Mouse (Mus musculus): ENCODE results near the gene Stfa2l1. TPM values are rescaled to one million over a fixed set of nuclear protein-coding genes. Genes with fewer than 3 reads are reported as not detected.

Stfa2l1 gene
- not detected for polyA plus RNA-seq (2014; fragmentation: Illumina TruSeq; extraction: RNeasy Lipid Tissue Mini Kit (QIAGEN cat#74804); ENCODE audit: low read depth, low replicate concordance)

DNA sequence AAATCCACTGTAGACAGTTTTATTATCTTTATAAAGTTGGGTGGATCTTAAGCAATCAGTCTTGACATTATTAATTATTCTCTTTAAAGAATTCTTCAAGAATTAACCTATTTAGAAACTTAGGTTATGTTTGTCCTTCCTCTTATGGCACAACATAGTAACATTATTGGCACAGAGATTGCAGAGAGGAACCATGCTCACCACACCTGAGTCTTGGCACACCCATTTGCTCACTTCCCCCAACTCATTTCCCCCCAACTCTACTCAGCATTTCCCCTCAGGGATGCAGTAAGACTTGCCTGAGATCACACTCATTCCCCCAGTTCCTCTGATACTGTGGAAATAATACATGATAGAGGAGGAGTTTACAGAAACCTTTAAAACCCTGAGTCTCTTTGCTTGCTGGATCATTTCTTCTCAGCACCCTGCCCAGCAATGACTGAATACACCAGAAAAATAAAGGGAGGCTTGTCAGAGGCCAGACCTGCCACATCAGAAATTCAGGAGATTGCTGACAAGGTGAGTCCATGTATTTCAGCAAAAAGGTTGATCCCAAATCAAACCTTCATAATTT, at the start of gene Stfa2l1:
Gene Stfa2l1, plus strand, starts transcription at position 410 of the 574 bp plus-strand sequence.

DNA sequence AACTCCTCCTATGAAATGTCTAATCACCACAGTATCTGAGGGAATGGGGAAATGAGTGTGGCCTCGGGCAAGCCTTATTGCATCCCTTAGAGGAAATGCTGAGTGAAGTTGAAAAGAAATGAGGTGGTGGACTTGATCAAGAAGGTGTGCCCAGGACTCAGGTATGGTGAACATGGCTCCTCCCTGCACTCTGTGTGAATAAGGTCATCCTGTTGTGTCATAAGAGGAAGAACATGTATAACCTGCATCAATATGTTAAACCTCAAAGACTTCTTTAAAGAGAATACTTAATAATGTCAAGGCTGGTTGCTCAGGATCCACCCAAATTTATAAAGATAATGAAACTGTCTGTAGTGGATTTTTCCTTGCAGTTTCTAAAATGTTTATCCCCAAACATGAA, 25.5 kb upstream of the Stfa2l1 start, which contains the start of gene Csta1:
Gene Csta1, minus strand, starts transcription at position 101 of the 400 bp plus-strand sequence.

DNA sequence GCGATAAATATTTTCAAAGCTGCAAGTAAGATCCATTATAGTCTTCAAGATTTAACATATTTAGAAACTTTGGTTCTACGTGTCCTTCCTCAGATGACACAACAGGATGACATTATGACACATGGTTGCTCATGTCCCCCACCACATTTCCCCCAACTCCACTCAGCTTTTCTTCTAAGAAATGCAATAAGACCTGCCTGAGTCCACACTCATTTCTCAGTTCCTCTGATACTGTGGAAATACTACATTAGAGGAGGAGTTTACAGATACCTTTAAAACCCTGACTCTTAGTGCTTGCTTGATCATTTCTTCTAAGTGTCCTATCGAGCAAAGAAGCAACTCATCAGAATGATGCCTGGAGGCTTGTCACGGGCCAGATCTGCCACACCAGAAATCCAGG, 27.3 kb downstream of the Stfa2l1 start, which contains the start of gene Gm5483:
Gene Gm5483, plus strand, starts transcription at position 301 of the 400 bp plus-strand sequence.

DNA sequence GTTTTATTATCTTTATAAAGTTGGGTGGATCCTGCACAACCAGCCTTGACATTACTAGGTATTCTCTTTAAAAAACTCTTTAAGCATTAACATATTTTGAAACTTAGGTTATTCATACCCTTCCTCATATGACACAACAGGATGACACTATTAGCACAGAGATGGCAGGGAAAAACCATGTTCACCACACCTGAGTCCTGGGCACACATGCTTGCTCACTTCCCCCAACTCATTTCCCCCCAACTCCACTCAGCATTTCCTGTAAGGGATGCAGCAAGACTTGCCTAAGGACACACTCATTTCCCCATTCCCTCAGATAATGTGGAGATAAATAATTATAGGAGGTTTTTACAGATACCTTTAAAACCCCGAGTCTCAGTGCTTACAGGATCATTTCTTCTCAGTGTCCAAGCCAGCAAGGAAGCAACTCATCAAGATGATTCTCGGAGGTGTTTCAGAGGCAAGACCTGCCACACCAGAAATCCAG, 53.4 kb downstream of the Stfa2l1 start, which contains the start of gene Gm5416:
Gene Gm5416, plus strand, starts transcription at position 437 of the 487 bp plus-strand sequence.

Other genes with a start within 250 kb of the Stfa2l1 start
- 60.9 TPM for gene Parp9, start 218.3 kb upstream of the Stfa2l1 start, polyA plus RNA-seq (2014; fragmentation: Illumina TruSeq; extraction: RNeasy Lipid Tissue Mini Kit (QIAGEN cat#74804); ENCODE audit: low read depth, low replicate concordance)
- 40.4 TPM for gene Dtx3l, start 217.7 kb upstream of the Stfa2l1 start, polyA plus RNA-seq (2014; fragmentation: Illumina TruSeq; extraction: RNeasy Lipid Tissue Mini Kit (QIAGEN cat#74804); ENCODE audit: low read depth, low replicate concordance)
- gene Kpna1, start 178.1 kb upstream of the Stfa2l1 start, polyA plus RNA-seq (2014; fragmentation: Illumina TruSeq; extraction: RNeasy Lipid Tissue Mini Kit (QIAGEN cat#74804); ENCODE audit: low read depth, low replicate concordance) = 49.0 TPM
- gene Wdr5b, start 115.6 kb upstream of the Stfa2l1 start, polyA plus RNA-seq (2014; fragmentation: Illumina TruSeq; extraction: RNeasy Lipid Tissue Mini Kit (QIAGEN cat#74804); ENCODE audit: low read depth, low replicate concordance) = 3.4 TPM
- gene Fam162a, start 85.2 kb upstream of the Stfa2l1 start, polyA plus RNA-seq (2014; fragmentation: Illumina TruSeq; extraction: RNeasy Lipid Tissue Mini Kit (QIAGEN cat#74804); ENCODE audit: low read depth, low replicate concordance) = 96.6 TPM
- 185 TPM for gene Ccdc58, start 85.1 kb upstream of the Stfa2l1 start, polyA plus RNA-seq (2014; fragmentation: Illumina TruSeq; extraction: RNeasy Lipid Tissue Mini Kit (QIAGEN cat#74804); ENCODE audit: low read depth, low replicate concordance)
- not detected for gene Csta1, start 25.6 kb upstream of the Stfa2l1 start, polyA plus RNA-seq (2014; fragmentation: Illumina TruSeq; extraction: RNeasy Lipid Tissue Mini Kit (QIAGEN cat#74804); ENCODE audit: low read depth, low replicate concordance)
- gene Gm5483, start 27.4 kb downstream of the Stfa2l1 start, polyA plus RNA-seq (2014; fragmentation: Illumina TruSeq; extraction: RNeasy Lipid Tissue Mini Kit (QIAGEN cat#74804); ENCODE audit: low read depth, low replicate concordance) = not detected
- gene Gm5416, start 53.6 kb downstream of the Stfa2l1 start, polyA plus RNA-seq (2014; fragmentation: Illumina TruSeq; extraction: RNeasy Lipid Tissue Mini Kit (QIAGEN cat#74804); ENCODE audit: low read depth, low replicate concordance) = not detected
- gene 2010005H15Rik, start 64.7 kb downstream of the Stfa2l1 start, polyA plus RNA-seq (2014; fragmentation: Illumina TruSeq; extraction: RNeasy Lipid Tissue Mini Kit (QIAGEN cat#74804); ENCODE audit: low read depth, low replicate concordance) = not detected
- not detected for gene Stfa1, start 120.1 kb downstream of the Stfa2l1 start, polyA plus RNA-seq (2014; fragmentation: Illumina TruSeq; extraction: RNeasy Lipid Tissue Mini Kit (QIAGEN cat#74804); ENCODE audit: low read depth, low replicate concordance)
- gene BC117090, start 177.5 kb downstream of the Stfa2l1 start, polyA plus RNA-seq (2014; fragmentation: Illumina TruSeq; extraction: RNeasy Lipid Tissue Mini Kit (QIAGEN cat#74804); ENCODE audit: low read depth, low replicate concordance) = not detected
- gene BC100530, start 210.9 kb downstream of the Stfa2l1 start, polyA plus RNA-seq (2014; fragmentation: Illumina TruSeq; extraction: RNeasy Lipid Tissue Mini Kit (QIAGEN cat#74804); ENCODE audit: low read depth, low replicate concordance) = not detected

Data from liver, adult 10 weeks (tissue).